Mouse (Mus musculus): ENCODE data around the gene Olfr951.

The Olfr951 gene

GRCm38 (mm10) chr9:39387110-39387509, at the start of gene Olfr951:
Olfr951 (plus strand) TSS chr9:39387410.
- DNase-seq, result no peak

DNA sequence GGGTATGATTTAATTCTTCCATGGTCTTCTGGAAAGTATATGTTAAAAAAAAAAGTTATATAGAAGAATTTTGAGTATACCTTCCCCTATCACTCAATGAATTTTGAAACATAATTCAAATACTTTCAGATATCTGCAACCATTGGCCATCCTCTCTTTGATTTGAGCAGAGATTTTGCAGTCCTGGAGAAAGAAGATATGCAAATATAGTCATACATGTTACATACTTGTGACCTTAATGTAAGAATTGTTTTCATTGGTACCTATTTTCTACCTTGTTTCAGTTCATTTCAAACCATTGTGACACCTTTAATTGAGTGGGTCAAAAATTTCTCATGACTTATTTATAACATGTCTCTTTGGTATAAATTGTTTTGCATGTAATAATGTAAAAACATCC, 39.8 kb downstream of the Olfr951 start, which contains the start of gene Olfr952:
Gene Olfr952, minus strand, starts transcription at position 101 of the 400 bp plus-strand sequence.
- no peak for DNase-seq
